Mouse (Mus musculus): ENCODE data around the gene Gpr142. TPM values are rescaled to one million over a fixed set of nuclear protein-coding genes. Genes with fewer than 3 reads are reported as not detected.

Gpr142 gene
- 1.4 and 1.6 TPM in 2 replicates for polyA plus RNA-seq (2012; rRNA removed)

DNA sequence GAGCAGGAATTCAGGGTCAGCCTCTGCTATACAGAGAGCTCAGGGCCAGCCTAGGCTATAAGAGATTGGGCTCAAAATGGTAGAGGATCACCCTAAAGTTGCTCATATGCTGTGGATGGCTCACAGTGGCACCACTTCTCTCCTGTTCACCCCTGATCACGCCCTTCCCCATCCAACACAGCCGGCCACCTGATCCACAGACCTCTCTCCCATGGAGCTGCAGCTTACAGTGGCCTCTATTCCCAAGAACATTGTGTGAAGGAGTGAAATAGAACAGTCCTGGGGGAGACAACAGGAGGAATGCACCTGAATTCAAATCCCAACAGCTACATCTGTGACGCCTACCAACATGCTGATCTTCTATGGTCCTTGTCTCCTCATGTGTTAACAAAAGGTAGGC is at the start of gene Gpr142:
TSS of gene Gpr142 (plus strand) at position 301 of the 400 bp plus-strand sequence.

DNA sequence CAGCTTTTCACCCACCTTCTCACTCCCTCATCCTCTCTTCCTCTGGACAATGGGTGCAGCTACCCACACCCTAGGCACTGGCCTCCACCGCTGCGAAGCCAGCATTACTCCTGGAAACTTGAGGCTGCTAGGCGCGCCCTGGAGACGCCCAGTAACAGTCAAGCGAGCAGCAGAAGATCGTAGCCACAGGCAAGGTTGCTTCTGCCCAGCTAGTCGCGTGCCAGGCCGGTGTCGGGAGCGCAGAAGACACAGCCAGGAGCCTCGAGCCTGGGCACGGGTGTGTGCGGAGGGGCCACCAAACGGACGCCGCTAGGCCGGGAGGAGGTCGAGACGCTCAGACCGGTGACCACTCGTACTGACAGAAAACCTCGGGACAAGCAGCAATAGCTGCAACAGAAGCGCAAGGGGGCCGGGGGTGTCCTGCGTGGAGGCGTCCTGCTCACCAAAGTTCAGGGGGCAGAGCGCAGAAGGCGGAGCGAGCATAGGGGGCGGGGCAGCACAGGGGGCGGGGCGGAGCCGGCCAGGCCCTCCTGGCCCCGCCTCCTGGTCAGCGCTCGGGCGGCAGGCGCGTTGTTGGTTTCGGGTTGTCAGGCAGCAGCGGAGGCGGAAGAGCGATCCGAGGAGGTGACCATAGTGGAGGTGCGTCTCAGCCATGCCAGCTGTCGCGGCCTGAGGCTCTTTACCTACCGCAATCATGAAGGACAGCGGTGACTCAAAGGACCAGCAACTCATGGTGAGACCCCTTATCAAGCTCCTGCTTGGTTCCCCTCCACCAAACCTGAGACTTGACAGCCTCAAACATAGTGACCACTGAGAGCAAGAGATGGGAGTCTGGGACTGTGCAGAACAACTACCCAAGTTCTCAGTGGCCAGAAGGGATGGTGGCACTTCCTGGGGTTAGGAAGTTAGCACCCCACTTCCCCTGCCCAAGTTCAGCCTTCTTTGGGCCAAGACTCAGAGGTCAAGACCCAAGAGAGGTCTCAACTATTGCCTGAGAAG is 33.6 kb upstream of the Gpr142 start, which contains the start of gene Kif19a:
TSS of gene Kif19a (plus strand) at position 569 of the 999 bp plus-strand sequence.

DNA sequence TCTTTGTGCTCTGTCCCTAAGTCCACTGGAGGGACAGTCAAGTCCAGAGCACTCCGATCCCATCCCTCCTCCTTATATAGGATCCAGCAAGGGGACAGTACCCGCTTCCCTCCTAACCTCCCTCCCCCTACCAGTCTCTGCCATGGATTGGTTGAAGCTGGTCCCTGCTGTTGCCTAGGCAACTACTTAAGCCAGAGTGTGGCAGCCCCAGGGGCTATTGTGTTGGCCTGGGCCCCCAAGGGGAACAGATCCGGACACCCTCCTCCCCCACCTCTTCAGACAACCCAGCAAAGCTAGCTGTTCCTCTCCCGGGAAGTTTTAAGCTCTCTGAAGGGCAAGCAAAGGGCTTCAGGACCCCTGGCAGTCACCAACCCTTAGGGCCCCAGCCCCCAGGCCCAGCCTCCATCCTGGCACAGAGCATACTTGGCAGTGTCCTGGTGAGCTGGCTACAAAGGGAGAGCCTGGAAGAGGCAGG is 2.8 kb upstream of the Gpr142 start, which contains the start of gene Btbd17:
TSS of gene Btbd17 (minus strand) at position 98 of the 475 bp plus-strand sequence.

DNA sequence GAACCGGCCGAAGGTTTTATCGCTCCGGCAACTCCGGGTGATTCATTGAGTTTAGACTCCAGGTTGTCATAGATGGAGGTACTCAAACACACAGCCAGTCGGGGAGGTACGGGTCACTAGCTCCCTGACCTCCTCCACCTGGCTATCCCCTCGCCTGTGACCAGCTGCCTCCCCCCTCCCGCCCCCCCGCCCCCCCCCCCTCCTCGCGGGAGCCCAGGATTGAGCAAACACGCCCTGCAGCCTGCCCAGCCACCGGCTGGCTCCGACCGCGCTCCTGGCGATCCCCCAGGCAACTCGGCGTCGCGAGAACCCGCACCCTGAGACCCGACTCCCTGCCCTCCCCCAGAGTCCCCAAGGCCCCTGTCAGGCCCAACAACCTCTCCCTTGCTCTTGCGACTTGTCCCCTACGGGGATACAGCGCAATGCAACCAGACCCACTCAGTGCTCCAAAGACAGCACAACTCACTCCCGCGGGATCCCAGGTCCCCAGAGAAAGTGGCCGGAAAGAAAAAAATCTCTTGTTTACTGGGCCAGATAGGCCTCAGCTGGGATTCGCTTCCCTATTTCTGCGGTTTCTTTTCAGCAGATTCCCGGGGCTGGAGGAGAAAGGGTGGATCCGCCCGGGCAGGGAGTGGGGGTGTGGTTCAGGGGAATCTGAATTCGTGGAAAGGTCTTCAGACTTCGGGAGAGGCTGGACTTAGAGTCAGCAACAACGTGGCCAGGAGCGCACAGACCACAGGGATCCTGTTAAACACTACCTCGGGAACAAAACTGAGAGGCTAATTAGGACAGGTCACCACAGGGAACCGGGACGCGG is 51.9 kb downstream of the Gpr142 start, which contains the start of gene Gprc5c:
TSS of gene Gprc5c (plus strand) at position 701 of the 817 bp plus-strand sequence.

Other genes starting within 250 kb of the Gpr142 start
- 206 and 277 TPM in 2 replicates for gene Rpl38, start 130.4 kb upstream of the Gpr142 start, polyA plus RNA-seq (2012; rRNA removed)
- 86.8 and 101 TPM in 2 replicates for gene Ttyh2, start 123.5 kb upstream of the Gpr142 start, polyA plus RNA-seq (2012; rRNA removed)
- 17.6 and 18.1 TPM in 2 replicates for gene Dnaic2, start 71.5 kb upstream of the Gpr142 start, polyA plus RNA-seq (2012; rRNA removed)
- gene Kif19a, start 33.5 kb upstream of the Gpr142 start, polyA plus RNA-seq (2012; rRNA removed): 21.2 and 26.4 TPM in 2 replicates
- gene Btbd17, start 3.0 kb upstream of the Gpr142 start, polyA plus RNA-seq (2012; rRNA removed): 10.0 and 13.6 TPM in 2 replicates
- 51.7 and 58.2 TPM in 2 replicates for gene Gprc5c, start 52.2 kb downstream of the Gpr142 start, polyA plus RNA-seq (2012; rRNA removed)
- 1.4 and 1.5 TPM in 2 replicates for gene Cd300a, start 91.1 kb downstream of the Gpr142 start, polyA plus RNA-seq (2012; rRNA removed)
- gene Cd300lb, start 135.5 kb downstream of the Gpr142 start, polyA plus RNA-seq (2012; rRNA removed): 1.1 and 1.4 TPM in 2 replicates
- gene Cd300c, start 170.2 kb downstream of the Gpr142 start, polyA plus RNA-seq (2012; rRNA removed): 0.36 TPM in 1 of 2 replicates, not detected in the other
- 1.3 and 1.7 TPM in 2 replicates for gene Cd300ld, start 191.0 kb downstream of the Gpr142 start, polyA plus RNA-seq (2012; rRNA removed)
- gene Cd300c2, start 203.0 kb downstream of the Gpr142 start, polyA plus RNA-seq (2012; rRNA removed): 4.0 and 5.3 TPM in 2 replicates
- 0.28 TPM in 1 of 2 replicates, not detected in the other for gene Cd300ld2, start 217.3 kb downstream of the Gpr142 start, polyA plus RNA-seq (2012; rRNA removed)
- gene Cd300ld4, start 228.1 kb downstream of the Gpr142 start, polyA plus RNA-seq (2012; rRNA removed): 1.4 and 1.7 TPM in 2 replicates
- 0.68 and 1.7 TPM in 2 replicates for gene Cd300ld5, start 238.8 kb downstream of the Gpr142 start, polyA plus RNA-seq (2012; rRNA removed)
- gene Cd300ld3, start 249.5 kb downstream of the Gpr142 start, polyA plus RNA-seq (2012; rRNA removed): 12.6 and 13.7 TPM in 2 replicates

Data from ovary, adult 2 months (tissue).